Mouse (Mus musculus) neural tube, embryonic 12.5 days (tissue): ENCODE measurements around the gene Ksr2. TPM values are rescaled to one million over a fixed set of nuclear protein-coding genes. Genes with fewer than 3 reads are reported as not detected.

Source experiments
- ATAC-seq: fragments of 200-750 bp; cut with Nextera tagmentation; 2 replicates; pipeline ENCODE4 v1.8.0; 2017; ENCODE audit warnings: low read depth, mild to moderate bottlenecking, moderate TSS enrichment, moderate library complexity; ENCODE audit not compliant: low FRiP score
- H3K27ac ChIP-seq: fragments of 300-500 bp; sonication (generic); 2 replicates; pipeline ENCODE4 v1.5.1; 2016
- H3K27me3 ChIP-seq: fragments of 300-500 bp; sonication (generic); replicated peaks from 2 replicates; pipeline ENCODE4 v1.6.1; 2016; ENCODE audit warnings: mild to moderate bottlenecking
- H3K36me3 ChIP-seq: fragments of 300-500 bp; sonication (generic); 2 replicates; pipeline ENCODE4 v1.6.1; 2016; ENCODE audit warnings: mild to moderate bottlenecking
- H3K4me1 ChIP-seq: fragments of 300-500 bp; sonication (generic); 2 replicates; pipeline ENCODE4 v1.6.1; 2016
- H3K4me2 ChIP-seq: fragments of 300-500 bp; sonication (generic); replicated peaks from 2 replicates; pipeline ENCODE4 v1.6.1; 2016; ENCODE audit warnings: mild to moderate bottlenecking
- H3K4me3 ChIP-seq: fragments of 300-500 bp; sonication (generic); 2 replicates; pipeline ENCODE4 v1.5.1; 2016
- H3K9ac ChIP-seq: fragments of 300-500 bp; sonication (generic); 2 replicates; pipeline ENCODE4 v1.6.1; 2016; ENCODE audit warnings: mild to moderate bottlenecking
- H3K9me3 ChIP-seq: fragments of 300-500 bp; sonication (generic); 2 replicates; pipeline ENCODE4 v1.6.1; 2016; ENCODE audit warnings: mild to moderate bottlenecking
- WGBS: fragments of 180-500 bp; shearing (Covaris S2); methylation state at CpG from one replicate; pipeline ENCODE4 v1.1.7; 2016; 5-methylcytosine and 5-hydroxymethylcytosine counted together
- polyA plus RNA-seq: library from polyadenylated mRNA; unstranded; fragments of >200 nt; fragmentation: Nextera tagmentation; extraction: Ambion mirVana; gene quantifications from 2 replicates; pipeline ENCODE4 v1.2.1, GENCODE M21; 2016

Ksr2 gene
- polyA plus RNA-seq, 1 experiment from 2014 or later, result 3.4 TPM

DNA sequence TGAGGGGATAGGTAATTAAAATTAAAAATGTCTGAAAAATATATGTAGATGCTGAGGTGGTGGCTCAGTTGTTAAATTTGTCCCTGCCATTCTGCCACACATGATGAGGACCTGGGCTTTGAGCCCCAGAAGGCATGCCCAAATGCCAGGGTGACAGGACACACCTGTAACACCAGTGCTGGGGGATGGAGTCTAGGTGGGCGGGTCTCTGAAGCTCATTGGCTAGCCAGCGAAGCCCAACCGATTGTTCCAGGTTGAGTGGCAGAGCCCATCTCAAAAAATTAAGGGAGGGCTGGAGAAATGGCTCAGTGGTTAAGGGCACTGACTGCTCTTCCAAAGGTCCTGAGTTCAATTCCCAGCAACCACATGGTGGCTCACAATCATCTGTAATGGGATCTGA lies 274.9 kb downstream of the Ksr2 start:
- Histone ChIP-seq H3K36me3 (no peaks in the 10 kb centered on the region), H3K4me3 (no peak overlapping the region), H3K27me3 (no peaks in the 10 kb centered on the region), H3K4me1 (peaks cover 5% of the 10 kb centered on the region; the same call in 1 of the 2 replicates), H3K4me2 (no peak overlapping the region), H3K9me3 (no peaks in the 10 kb centered on the region), H3K9ac (no peak overlapping the region), H3K27ac (no peak overlapping the region)
- no peak for ATAC-seq
- WGBS, result 53% methylated on average over 3 of the region's 3 CpGs

DNA sequence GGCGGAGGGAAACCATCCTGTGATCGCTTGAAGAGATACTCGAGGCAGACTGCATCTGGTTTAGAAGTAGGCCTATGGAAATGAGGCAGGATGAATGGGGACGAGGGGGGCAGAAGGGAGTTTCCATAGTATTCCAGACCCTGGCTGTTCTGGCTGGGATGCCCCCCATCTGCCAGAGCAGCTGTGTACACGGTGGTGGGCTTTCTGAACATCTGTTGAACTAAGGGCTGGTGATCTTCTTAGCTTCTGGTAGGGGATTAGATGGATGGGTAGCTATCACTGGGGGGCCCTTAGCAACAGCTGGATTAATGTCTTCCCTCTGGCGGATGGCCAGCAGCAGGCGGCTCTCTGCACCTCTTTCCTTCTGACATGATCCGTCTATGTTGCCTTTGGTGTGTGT lies 276.0 kb downstream of the Ksr2 start:
- H3K9me3 ChIP-seq, result no peaks in the 10 kb centered on the region
- no peak overlapping the region for H3K4me3 ChIP-seq
- no peak overlapping the region for H3K4me2 ChIP-seq
- peaks cover 5% of the 10 kb centered on the region; the same call in 1 of the 2 replicates for H3K4me1 ChIP-seq
- no peak overlapping the region for H3K27ac ChIP-seq
- H3K9ac ChIP-seq, result no peak overlapping the region
- no peaks in the 10 kb centered on the region for H3K27me3 ChIP-seq
- 63% methylated on average over 8 of the region's 8 CpGs for WGBS
- no peaks in the 10 kb centered on the region for H3K36me3 ChIP-seq
- no peak for ATAC-seq

DNA sequence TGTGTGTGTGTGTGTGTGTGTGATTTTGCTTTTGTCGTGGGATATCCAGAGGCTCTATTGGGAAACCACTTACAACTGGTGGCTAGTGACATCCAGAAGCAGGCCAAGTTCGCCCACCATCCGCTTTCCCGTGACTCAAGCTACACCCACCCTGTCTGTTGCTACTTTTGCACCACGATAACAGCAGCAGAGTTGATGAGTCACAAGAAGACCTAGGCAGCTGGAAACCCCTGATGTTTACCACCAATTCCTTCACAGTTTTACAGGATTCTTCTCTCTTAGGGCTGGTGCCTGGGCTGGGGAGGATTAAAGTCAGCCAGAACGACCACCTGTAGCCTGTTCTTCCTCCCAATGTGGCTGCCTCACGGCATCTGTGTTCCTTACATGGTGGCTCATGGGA lies 277.5 kb downstream of the Ksr2 start:
- no peaks in the 10 kb centered on the region for H3K36me3 ChIP-seq
- peaks cover 5% of the 10 kb centered on the region; the same call in 1 of the 2 replicates for H3K4me1 ChIP-seq
- H3K4me2 ChIP-seq, result no peak overlapping the region
- H3K27me3 ChIP-seq, result no peaks in the 10 kb centered on the region
- no peak overlapping the region for H3K9ac ChIP-seq
- H3K9me3 ChIP-seq, result no peaks in the 10 kb centered on the region
- H3K27ac ChIP-seq, result no peak overlapping the region
- 76% methylated on average over 7 of the region's 7 CpGs for WGBS
- H3K4me3 ChIP-seq, result no peak overlapping the region
- no peak for ATAC-seq

DNA sequence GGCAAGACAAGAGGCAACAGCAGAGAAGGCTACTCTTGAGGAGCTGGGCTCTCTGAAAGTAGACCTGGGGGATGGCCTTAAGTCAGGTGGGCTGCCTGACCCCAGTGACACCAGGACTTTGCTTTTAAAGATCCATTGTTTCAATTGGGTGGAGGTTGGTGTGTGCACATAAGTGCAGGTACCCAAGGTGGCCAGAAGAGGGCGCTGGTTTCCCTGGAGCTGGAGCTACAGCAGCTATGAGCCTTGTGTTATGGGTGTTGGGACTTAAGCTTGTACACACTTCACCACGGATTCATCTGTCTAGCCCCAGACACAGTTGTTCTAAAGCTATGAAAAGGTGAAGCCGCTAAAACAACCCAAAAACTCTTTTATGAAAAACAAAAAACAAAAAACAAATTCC lies 279.8 kb downstream of the Ksr2 start:
- Histone ChIP-seq H3K9ac (no peak overlapping the region), H3K27ac (no peak overlapping the region), H3K27me3 (no peaks in the 10 kb centered on the region), H3K4me3 (no peak overlapping the region), H3K4me1 (no peaks in the 10 kb centered on the region), H3K4me2 (no peak overlapping the region), H3K36me3 (no peaks in the 10 kb centered on the region), H3K9me3 (no peaks in the 10 kb centered on the region)
- ATAC-seq, result no peak
- WGBS, result 77% methylated on average over 3 of the region's 3 CpGs

DNA sequence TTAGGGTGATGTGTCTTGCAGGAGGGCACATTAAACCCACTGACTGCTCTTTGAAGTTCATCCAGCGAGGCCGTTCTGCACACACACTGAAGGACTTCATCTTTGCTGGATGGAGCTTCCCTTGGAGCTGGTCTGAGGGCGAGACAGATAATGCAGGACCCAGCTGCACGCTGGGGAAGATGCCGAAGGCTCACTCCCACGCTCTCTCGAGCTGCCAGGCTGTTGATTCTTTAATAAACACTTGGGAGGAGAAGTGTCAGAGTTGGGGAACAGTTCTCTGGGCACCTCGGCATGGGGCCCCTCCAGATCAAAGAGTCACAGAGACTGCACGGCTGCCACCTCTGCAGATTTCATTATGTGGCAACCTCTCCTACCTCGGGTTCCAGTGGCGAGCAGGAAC lies 280.8 kb downstream of the Ksr2 start:
- WGBS, result 54% methylated on average over 11 of the region's 11 CpGs
- Histone ChIP-seq H3K4me2 (no peak overlapping the region), H3K9ac (no peak overlapping the region), H3K4me3 (no peak overlapping the region), H3K9me3 (no peaks in the 10 kb centered on the region), H3K27me3 (no peaks in the 10 kb centered on the region), H3K27ac (no peak overlapping the region), H3K36me3 (no peaks in the 10 kb centered on the region), H3K4me1 (no peaks in the 10 kb centered on the region)
- no peak for ATAC-seq

DNA sequence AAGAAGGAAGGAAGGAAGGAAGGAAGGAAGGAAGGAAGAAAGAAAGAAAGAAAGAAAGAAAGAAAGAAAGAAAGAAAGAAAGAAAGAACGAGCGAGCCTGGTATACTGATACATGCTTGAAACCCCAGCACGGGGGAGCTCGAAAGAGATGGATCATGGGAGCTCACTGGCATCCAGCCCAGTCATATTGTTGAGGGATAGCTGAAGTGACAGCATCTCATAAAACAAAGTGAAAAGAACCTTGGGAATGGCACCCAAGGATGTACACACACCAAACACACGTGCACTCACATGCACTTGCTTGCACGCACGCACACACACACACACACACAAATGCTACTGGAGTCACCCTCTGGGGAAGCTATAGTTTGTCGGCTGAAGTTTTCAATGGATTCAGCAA lies 282.6 kb downstream of the Ksr2 start:
- H3K4me2 ChIP-seq, result no peak overlapping the region
- H3K27ac ChIP-seq, result no peak overlapping the region
- H3K4me3 ChIP-seq, result no peak overlapping the region
- H3K9me3 ChIP-seq, result no peaks in the 10 kb centered on the region
- no peaks in the 10 kb centered on the region for H3K27me3 ChIP-seq
- no peaks in the 10 kb centered on the region for H3K36me3 ChIP-seq
- no peak for ATAC-seq
- no peak overlapping the region for H3K9ac ChIP-seq
- H3K4me1 ChIP-seq, result no peaks in the 10 kb centered on the region
- WGBS, result 93% methylated on average over 8 of the region's 8 CpGs

DNA sequence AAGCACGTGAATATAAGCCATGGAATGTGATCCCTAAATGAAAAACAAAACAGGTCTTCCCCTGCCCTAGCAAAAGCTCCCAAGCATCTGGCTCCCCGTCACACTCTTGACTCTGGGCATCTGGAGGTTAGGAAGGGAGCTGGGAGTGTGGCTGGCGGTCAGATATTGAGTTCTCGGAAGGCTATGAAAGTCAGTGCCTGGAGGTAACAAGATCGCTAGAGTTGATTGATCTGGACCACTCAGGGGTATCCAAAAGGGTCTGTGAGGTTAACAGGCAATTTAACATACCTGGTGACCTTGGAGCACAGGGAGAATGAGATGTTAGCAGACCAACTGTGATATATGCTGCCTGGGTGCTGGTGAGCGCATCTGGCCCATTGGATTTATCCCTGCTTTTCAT lies 283.8 kb downstream of the Ksr2 start:
- no peaks in the 10 kb centered on the region for H3K27me3 ChIP-seq
- no peaks in the 10 kb centered on the region for H3K4me1 ChIP-seq
- H3K9ac ChIP-seq, result no peak overlapping the region
- H3K36me3 ChIP-seq, result no peaks in the 10 kb centered on the region
- WGBS, result 72% methylated on average over 6 of the region's 6 CpGs
- no peak overlapping the region for H3K4me3 ChIP-seq
- no peak overlapping the region for H3K4me2 ChIP-seq
- no peak overlapping the region for H3K27ac ChIP-seq
- no peaks in the 10 kb centered on the region for H3K9me3 ChIP-seq
- no peak for ATAC-seq

DNA sequence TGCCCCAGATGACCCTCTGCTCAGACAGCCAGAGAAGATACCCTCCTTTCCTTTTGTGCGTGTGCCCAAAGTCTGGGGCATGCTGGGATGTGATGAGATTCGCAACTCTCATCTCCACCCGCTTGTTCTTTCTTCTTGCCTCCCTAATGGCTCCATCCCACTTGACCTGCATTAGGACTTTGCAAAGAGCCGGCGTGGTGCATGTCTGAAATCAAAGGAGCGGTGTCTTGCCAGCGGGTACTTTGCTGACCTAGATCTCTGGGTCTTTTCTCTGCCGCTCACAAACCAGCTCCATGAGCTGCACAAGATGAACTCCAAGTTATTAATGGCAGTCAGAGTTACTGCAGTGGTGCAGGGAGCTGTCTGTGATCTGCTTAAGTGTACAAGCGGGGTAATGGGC lies 290.6 kb downstream of the Ksr2 start:
- ATAC-seq, result no peak
- peaks cover 20% of the 10 kb centered on the region; the same call in 1 of the 2 replicates for H3K4me1 ChIP-seq
- no peak overlapping the region for H3K4me3 ChIP-seq
- H3K9ac ChIP-seq, result no peak overlapping the region
- no peaks in the 10 kb centered on the region for H3K27me3 ChIP-seq
- no peak overlapping the region for H3K27ac ChIP-seq
- 78% methylated on average over 9 of the region's 9 CpGs for WGBS
- no peak overlapping the region for H3K4me2 ChIP-seq
- 0 out of 2 replicates have a peak, but pooled peaks cover 4% of the 10 kb centered on the region for H3K9me3 ChIP-seq
- no peaks in the 10 kb centered on the region; the same call in 1 of the 2 replicates for H3K36me3 ChIP-seq

DNA sequence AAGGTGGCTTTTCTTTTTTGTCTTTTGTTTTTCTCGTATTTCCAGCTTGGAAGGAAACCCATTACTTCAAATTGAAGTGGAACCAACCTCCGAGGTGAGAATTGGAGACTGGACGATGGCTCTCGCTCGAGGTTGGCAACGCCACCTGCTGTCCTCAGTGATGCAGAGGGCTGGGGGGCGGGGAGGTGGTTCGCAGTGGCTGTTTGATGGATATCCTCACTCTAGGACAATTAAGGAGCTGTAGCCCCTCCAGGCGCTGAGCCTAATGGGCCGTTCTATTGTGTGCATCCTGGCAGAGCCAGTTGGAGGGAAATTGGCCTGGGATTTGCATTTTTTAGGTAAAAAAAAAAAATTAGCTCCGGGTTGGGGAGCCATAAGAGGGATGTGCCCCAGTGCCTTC lies 292.8 kb downstream of the Ksr2 start:
- no peak overlapping the region for H3K4me3 ChIP-seq
- WGBS, result 3% methylated on average over 11 of the region's 11 CpGs
- no peak overlapping the region for H3K4me2 ChIP-seq
- peaks cover 22% of the 10 kb centered on the region; the same call in 1 of the 2 replicates for H3K4me1 ChIP-seq
- H3K9me3 ChIP-seq, result 0 out of 2 replicates have a peak, but pooled peaks cover 4% of the 10 kb centered on the region
- no peak overlapping the region for H3K9ac ChIP-seq
- no peaks in the 10 kb centered on the region; the same call in 1 of the 2 replicates for H3K36me3 ChIP-seq
- H3K27ac ChIP-seq, result no peak overlapping the region
- no peaks in the 10 kb centered on the region for H3K27me3 ChIP-seq
- peak; percentile 76; the same call in 1 of the 2 replicates for ATAC-seq

DNA sequence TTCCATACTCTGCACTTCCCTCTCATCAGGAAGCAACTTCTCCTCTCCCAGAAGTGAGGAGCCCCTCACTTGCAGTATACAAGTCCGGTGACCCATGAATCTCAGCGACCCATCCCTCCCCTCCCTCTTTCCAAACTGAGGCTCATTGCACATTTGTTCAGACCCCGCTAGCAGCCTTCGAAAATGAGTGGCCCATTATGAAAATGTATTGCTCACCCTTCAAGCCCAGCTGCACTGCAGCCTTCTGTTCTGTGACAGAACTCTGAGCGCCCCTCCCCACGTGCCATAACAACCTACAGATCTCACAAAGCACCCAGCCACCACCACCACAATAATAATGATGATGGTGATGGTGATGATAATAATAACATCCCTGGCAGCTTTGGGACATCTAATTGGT lies 295.5 kb downstream of the Ksr2 start:
- no peak for ATAC-seq
- 0 out of 2 replicates have a peak, but pooled peaks cover 4% of the 10 kb centered on the region for H3K9me3 ChIP-seq
- no peaks in the 10 kb centered on the region; the same call in 1 of the 2 replicates for H3K36me3 ChIP-seq
- peaks cover 22% of the 10 kb centered on the region; the same call in 1 of the 2 replicates for H3K4me1 ChIP-seq
- H3K4me3 ChIP-seq, result no peak overlapping the region
- no peak overlapping the region for H3K9ac ChIP-seq
- H3K27me3 ChIP-seq, result no peaks in the 10 kb centered on the region
- 61% methylated on average over 6 of the region's 6 CpGs for WGBS
- no peak overlapping the region for H3K27ac ChIP-seq
- H3K4me2 ChIP-seq, result no peak overlapping the region

DNA sequence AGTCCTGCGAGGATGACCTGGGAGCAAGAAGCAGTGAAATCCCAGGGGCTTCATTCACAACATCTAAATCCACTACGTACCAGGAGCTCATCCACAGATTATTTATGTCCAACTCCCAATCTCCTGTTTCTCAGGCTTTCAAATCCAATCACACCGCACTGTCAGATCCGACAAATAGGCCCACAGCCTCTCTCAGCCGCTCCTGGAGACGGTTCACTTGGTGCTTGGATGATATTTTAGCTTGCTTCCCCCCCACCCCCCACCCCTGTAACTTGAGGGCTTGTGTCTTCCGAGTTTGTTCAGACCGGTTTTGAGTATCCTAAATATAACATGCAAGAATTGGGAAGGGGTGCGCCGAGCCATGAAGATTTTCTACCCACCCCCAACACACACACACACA lies 297.8 kb downstream of the Ksr2 start:
- Histone ChIP-seq H3K9me3 (0 out of 2 replicates have a peak, but pooled peaks cover 4% of the 10 kb centered on the region), H3K27ac (no peak overlapping the region), H3K4me3 (no peak overlapping the region), H3K4me2 (no peak overlapping the region), H3K9ac (no peak overlapping the region), H3K4me1 (peaks cover 12% of the 10 kb centered on the region; the same call in 1 of the 2 replicates), H3K27me3 (no peaks in the 10 kb centered on the region), H3K36me3 (no peaks in the 10 kb centered on the region; the same call in 1 of the 2 replicates)
- ATAC-seq, result no peak
- WGBS, result 83% methylated on average over 10 of the region's 10 CpGs

DNA sequence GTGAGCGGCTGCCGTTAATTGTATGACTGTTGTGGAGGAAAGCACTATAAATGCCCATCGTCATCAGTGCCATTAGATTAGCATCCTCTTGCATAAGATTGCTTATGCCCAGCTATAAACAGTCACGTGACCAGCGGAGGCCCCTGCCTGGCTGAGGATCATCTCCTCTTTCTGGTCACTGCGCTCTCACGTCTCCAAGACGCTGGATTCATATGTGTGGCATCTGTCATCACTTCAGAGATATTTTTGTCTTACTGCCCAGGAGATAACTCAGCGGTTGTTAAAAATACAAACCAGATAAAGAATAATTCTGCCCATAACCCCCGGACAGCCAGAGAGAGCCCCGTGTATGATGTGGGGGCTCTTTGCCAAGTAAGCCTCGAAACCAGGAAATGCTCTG lies 298.4 kb downstream of the Ksr2 start:
- 0 out of 2 replicates have a peak, but pooled peaks cover 4% of the 10 kb centered on the region for H3K9me3 ChIP-seq
- H3K9ac ChIP-seq, result no peak overlapping the region
- H3K4me1 ChIP-seq, result 0 out of 2 replicates have a peak, but pooled peaks cover 7% of the 10 kb centered on the region
- no peaks in the 10 kb centered on the region for H3K27me3 ChIP-seq
- H3K27ac ChIP-seq, result no peak overlapping the region
- WGBS, result 84% methylated on average over 12 of the region's 12 CpGs
- no peak overlapping the region for H3K4me3 ChIP-seq
- no peaks in the 10 kb centered on the region; the same call in 1 of the 2 replicates for H3K36me3 ChIP-seq
- ATAC-seq, result no peak
- no peak overlapping the region for H3K4me2 ChIP-seq

DNA sequence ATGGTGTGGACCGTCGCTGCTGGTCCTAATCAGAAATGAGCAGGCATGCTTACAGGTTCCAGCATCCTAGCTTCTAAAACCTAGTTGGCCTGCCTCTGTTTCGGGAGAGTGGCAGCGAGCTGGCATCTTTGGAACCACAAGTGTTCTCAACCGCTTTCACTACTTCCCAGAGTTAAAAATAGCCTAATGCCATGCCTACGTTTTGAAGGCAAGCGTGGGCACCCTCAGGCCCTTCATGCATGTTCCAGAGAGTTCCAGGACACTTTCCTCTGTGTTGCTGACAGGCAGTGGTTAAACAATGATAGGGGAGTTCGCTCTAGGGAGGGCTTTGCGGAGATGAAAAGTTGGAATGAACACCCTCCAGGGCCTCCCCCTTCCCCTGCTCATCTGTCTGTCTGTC lies 303.3 kb downstream of the Ksr2 start:
- H3K27me3 ChIP-seq, result no peaks in the 10 kb centered on the region
- H3K4me3 ChIP-seq, result no peak overlapping the region
- no peaks in the 10 kb centered on the region for H3K9me3 ChIP-seq
- H3K4me1 ChIP-seq, result no peaks in the 10 kb centered on the region
- WGBS, result 88% methylated on average over 9 of the region's 9 CpGs
- no peak overlapping the region for H3K4me2 ChIP-seq
- H3K36me3 ChIP-seq, result no peaks in the 10 kb centered on the region
- ATAC-seq, result no peak
- H3K27ac ChIP-seq, result no peak overlapping the region
- H3K9ac ChIP-seq, result no peak overlapping the region
